Mouse (Mus musculus): ENCODE data around the gene Ica1. TPM values are rescaled to one million over a fixed set of nuclear protein-coding genes. Genes with fewer than 3 reads are reported as not detected.

Ica1 gene
- polyA plus RNA-seq, 2 experiments, result 1.9 to 5.5 TPM

DNA sequence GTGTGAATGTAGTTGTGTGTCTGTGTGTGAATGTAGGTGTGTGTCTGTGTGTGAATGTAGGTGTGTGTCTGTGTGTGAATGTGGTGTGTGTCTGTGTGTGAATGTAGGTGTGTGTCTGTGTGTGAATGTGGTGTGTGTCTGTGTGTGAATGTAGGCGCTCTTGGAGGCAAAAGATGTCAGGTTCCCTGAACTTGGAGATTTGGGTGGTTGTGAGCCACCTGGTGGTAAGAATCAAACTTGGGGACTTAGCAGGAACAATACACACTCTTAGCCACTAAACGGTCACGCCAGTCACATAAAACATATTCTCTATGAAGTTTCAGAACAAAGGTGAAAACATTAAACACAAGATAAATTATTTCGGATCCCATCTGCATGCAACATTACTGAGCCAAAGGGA, 39.9 kb downstream of the Ica1 start:
- H3K36me3 ChIP-seq (replicated peaks; ENCODE audit: control insufficient read depth, insufficient read depth, low read depth), result no peaks in the 10 kb centered on the region
- ATAC-seq (ENCODE audit: insufficient read depth) (no peak), DNase-seq (ENCODE audit: low read depth in 3 of 3, low spot score in 3 of 3) (no peak)
- H3K27ac ChIP-seq, result no peak overlapping the region
- no peak overlapping the region for H3K4me3 ChIP-seq (ENCODE audit: insufficient read depth in 1 of 2, low read depth in 2 of 2, low read length in 2 of 2)
- H3K4me2 ChIP-seq (ENCODE audit: low read depth), result no peak overlapping the region
- WGBS (ENCODE audit: insufficient replicate concordance), result 63% methylated on average over 4 of the region's 4 CpGs
- H3K27me3 ChIP-seq (ENCODE audit: control insufficient read depth, insufficient read depth, low read length), result no peaks in the 10 kb centered on the region
- H3K4me1 ChIP-seq (replicated peaks; ENCODE audit: control insufficient read depth in 2 of 2, insufficient read depth in 2 of 2, low read length in 1 of 2), result no peaks in the 10 kb centered on the region
- no peak for TF ChIP-seq EP300 (IDR thresholded peaks at IDR 0.05; ENCODE audit: low read depth)
- peak; percentile 45 for TF ChIP-seq CTCF (IDR thresholded peaks at IDR 0.05; ENCODE audit: low read depth)
- no peaks in the 10 kb centered on the region for H3K9me3 ChIP-seq (ENCODE audit: control insufficient read depth, low read length)
- H3K9ac ChIP-seq (replicated peaks), result no peak overlapping the region

DNA sequence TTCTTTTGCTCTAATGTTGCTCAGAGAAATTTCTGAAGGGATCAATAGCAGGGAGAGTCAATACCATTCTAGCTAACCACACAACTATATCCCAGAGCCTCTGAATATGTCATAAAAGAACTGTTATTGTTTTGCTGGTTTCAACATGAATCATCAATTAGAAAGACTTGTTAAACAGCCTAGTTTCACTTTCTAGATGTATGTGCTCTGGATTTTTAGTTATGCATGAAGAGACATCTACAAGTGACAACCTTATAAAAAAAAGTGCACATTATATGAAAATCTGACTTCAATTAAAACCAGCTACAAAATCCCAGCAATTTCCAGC, 41.8 kb downstream of the Ica1 start:
- no peaks in the 10 kb centered on the region for H3K36me3 ChIP-seq (replicated peaks; ENCODE audit: control insufficient read depth, insufficient read depth, low read depth)
- DNase-seq (ENCODE audit: low read depth in 3 of 3, low spot score in 3 of 3), result no peak
- H3K27ac ChIP-seq, result no peak overlapping the region
- no peak overlapping the region for H3K9ac ChIP-seq (replicated peaks)
- no peak overlapping the region for H3K4me2 ChIP-seq (ENCODE audit: low read depth)
- H3K9me3 ChIP-seq (ENCODE audit: control insufficient read depth, low read length), result no peaks in the 10 kb centered on the region
- TF ChIP-seq CTCF (IDR thresholded peaks at IDR 0.05; ENCODE audit: low read depth) (no peak), EP300 (IDR thresholded peaks at IDR 0.05; ENCODE audit: low read depth) (no peak)
- no peaks in the 10 kb centered on the region for H3K27me3 ChIP-seq (ENCODE audit: control insufficient read depth, insufficient read depth, low read length)
- H3K4me1 ChIP-seq (replicated peaks; ENCODE audit: control insufficient read depth in 2 of 2, insufficient read depth in 2 of 2, low read length in 1 of 2), result no peaks in the 10 kb centered on the region
- no peak overlapping the region for H3K4me3 ChIP-seq (ENCODE audit: insufficient read depth in 1 of 2, low read depth in 2 of 2, low read length in 2 of 2)
- ATAC-seq (ENCODE audit: insufficient read depth), result no peak

GRCm38 (mm10) chr6:8735657-8736492, 42.4 kb downstream of the Ica1 start:
- TF ChIP-seq CTCF (IDR thresholded peaks at IDR 0.05; ENCODE audit: low read depth), result peak; percentile 60
- no peak for TF ChIP-seq EP300 (IDR thresholded peaks at IDR 0.05; ENCODE audit: low read depth)
- Histone ChIP-seq H3K4me1 (replicated peaks; ENCODE audit: control insufficient read depth in 2 of 2, insufficient read depth in 2 of 2, low read length in 1 of 2) (no peaks in the 10 kb centered on the region; a peak in 1 of 4 replicates), H3K27me3 (ENCODE audit: control insufficient read depth, insufficient read depth, low read length) (no peaks in the 10 kb centered on the region), H3K4me2 (ENCODE audit: low read depth) (no peak overlapping the region), H3K9me3 (ENCODE audit: control insufficient read depth, low read length) (no peaks in the 10 kb centered on the region), H3K36me3 (replicated peaks; ENCODE audit: control insufficient read depth, insufficient read depth, low read depth) (no peaks in the 10 kb centered on the region), H3K27ac (no peak overlapping the region), H3K4me3 (ENCODE audit: insufficient read depth in 1 of 2, low read depth in 2 of 2, low read length in 2 of 2) (no peak overlapping the region), H3K9ac (replicated peaks) (no peak overlapping the region)
- 55% methylated on average over 8 of the region's 8 CpGs for whole genome bisulfite sequencing (ENCODE audit: insufficient replicate concordance)
- DNase-seq (ENCODE audit: low read depth in 3 of 3, low spot score in 3 of 3), result peak in 1 of 3 experiments; percentile 3
- ATAC-seq (ENCODE audit: insufficient read depth), result no peak; the same call in 1 of the 2 replicates

GRCm38 (mm10) chr6:8735044-8735443, 43.2 kb downstream of the Ica1 start:
- no peak for ATAC-seq (ENCODE audit: insufficient read depth)
- H3K4me3 ChIP-seq (ENCODE audit: insufficient read depth in 1 of 2, low read depth in 2 of 2, low read length in 2 of 2), result no peak overlapping the region
- H3K4me1 ChIP-seq (replicated peaks; ENCODE audit: control insufficient read depth in 2 of 2, insufficient read depth in 2 of 2, low read length in 1 of 2), result no peaks in the 10 kb centered on the region; a peak in 1 of 4 replicates
- H3K4me2 ChIP-seq (ENCODE audit: low read depth), result no peak overlapping the region
- H3K36me3 ChIP-seq (replicated peaks; ENCODE audit: control insufficient read depth, insufficient read depth, low read depth), result no peaks in the 10 kb centered on the region
- 66% methylated on average over 3 of the region's 3 CpGs for WGBS (ENCODE audit: insufficient replicate concordance)
- TF ChIP-seq EP300 (IDR thresholded peaks at IDR 0.05; ENCODE audit: low read depth) (no peak), CTCF (IDR thresholded peaks at IDR 0.05; ENCODE audit: low read depth) (no peak)
- DNase-seq (ENCODE audit: low read depth in 3 of 3, low spot score in 3 of 3), result no peak
- no peak overlapping the region for H3K9ac ChIP-seq (replicated peaks)
- H3K27ac ChIP-seq, result no peak overlapping the region
- H3K27me3 ChIP-seq (ENCODE audit: control insufficient read depth, insufficient read depth, low read length), result no peaks in the 10 kb centered on the region
- no peaks in the 10 kb centered on the region for H3K9me3 ChIP-seq (ENCODE audit: control insufficient read depth, low read length)

DNA sequence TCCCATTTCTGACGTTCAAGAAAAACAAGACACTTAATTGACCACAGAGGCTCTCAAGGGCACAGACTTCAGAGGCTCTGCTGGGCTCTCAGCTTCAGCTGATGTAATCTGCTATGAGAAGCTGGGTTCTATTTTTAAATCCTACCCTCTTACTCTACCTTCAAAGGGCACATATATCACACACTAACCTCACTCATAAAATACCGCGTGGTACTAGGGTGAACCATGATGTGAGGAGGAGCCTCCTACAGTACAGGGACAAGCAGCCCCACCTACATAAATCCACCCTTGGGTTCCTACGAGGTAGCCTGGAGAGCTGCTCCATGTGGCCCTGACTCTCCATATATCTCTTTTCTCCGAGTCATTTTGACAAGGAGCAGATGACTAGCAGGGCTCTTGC, 45.8 kb downstream of the Ica1 start:
- H3K4me1 ChIP-seq (replicated peaks; ENCODE audit: control insufficient read depth in 2 of 2, insufficient read depth in 2 of 2, low read length in 1 of 2), result no peaks in the 10 kb centered on the region; a peak in 1 of 4 replicates
- WGBS (ENCODE audit: insufficient replicate concordance), result 62% methylated on average over 5 of the region's 5 CpGs
- ATAC-seq (ENCODE audit: insufficient read depth) (no peak), DNase-seq (ENCODE audit: low read depth in 3 of 3, low spot score in 3 of 3) (no peak)
- no peak overlapping the region for H3K4me2 ChIP-seq (ENCODE audit: low read depth)
- no peaks in the 10 kb centered on the region for H3K36me3 ChIP-seq (replicated peaks; ENCODE audit: control insufficient read depth, insufficient read depth, low read depth)
- H3K27ac ChIP-seq, result no peak overlapping the region
- no peak overlapping the region for H3K9ac ChIP-seq (replicated peaks)
- no peaks in the 10 kb centered on the region for H3K9me3 ChIP-seq (ENCODE audit: control insufficient read depth, low read length)
- TF ChIP-seq CTCF (IDR thresholded peaks at IDR 0.05; ENCODE audit: low read depth), result no peak
- H3K27me3 ChIP-seq (ENCODE audit: control insufficient read depth, insufficient read depth, low read length), result no peaks in the 10 kb centered on the region
- no peak overlapping the region for H3K4me3 ChIP-seq (ENCODE audit: insufficient read depth in 1 of 2, low read depth in 2 of 2, low read length in 2 of 2)

Data from liver, embryonic 14.5 days (tissue).